Mouse (Mus musculus) gastrocnemius, postnatal 10 days (tissue): Measurements from ENCODE around the gene Rwdd1. TPM values are rescaled to one million over a fixed set of nuclear protein-coding genes. Genes with fewer than 3 reads are reported as not detected.

Experiments used
- total RNA-seq, 2 experiments: library from RNA; stranded (reverse); gene quantifications; 2 replicates each; pipeline ENCODE4 v1.2.3; 2021

Gene Rwdd1
- total RNA-seq, 2 experiments from 2014 or later, result 92.7 to 124 TPM

Other genes starting within 250 kb of the Rwdd1 start
- gene Sult3a2, start 232.9 kb downstream of the Rwdd1 start, total RNA-seq, result not detected
- not detected for gene Sult3a1, start 161.9 kb downstream of the Rwdd1 start, total RNA-seq
- gene Rsph4a, start 114.5 kb downstream of the Rwdd1 start, total RNA-seq, result not detected
- 1 to 10 TPM; 5.0 to 9.6 TPM for gene Zup1, start 68.4 kb downstream of the Rwdd1 start, total RNA-seq
- not detected for gene Trappc3l, start 18.0 kb upstream of the Rwdd1 start, total RNA-seq
- gene Calhm4, start 24.7 kb upstream of the Rwdd1 start, total RNA-seq, result not detected
- 1 to 10 TPM in 1 of 2 experiments, under 1 TPM in 1; 0.88 to 1.1 TPM for gene Calhm5, start 76.9 kb upstream of the Rwdd1 start, total RNA-seq
- under 1 TPM in 1 of 2 experiments, not detected in 1; 0.45 TPM for gene Calhm6, start 108.4 kb upstream of the Rwdd1 start, total RNA-seq
- 10 to 100 TPM; 12.6 to 16.7 TPM for gene Dse, start 188.1 kb upstream of the Rwdd1 start, total RNA-seq